Mouse (Mus musculus) liver, adult 2 months (tissue): ENCODE data around the gene Casp9.

Source experiments
- CTCF ChIP-seq: fragments of 200-500 bp; IDR thresholded peaks from 2 replicates; pipeline ENCODE4 v1.5.1; 2011; ENCODE audit warnings: low read depth, low read length, control low read depth
- POLR2A ChIP-seq: fragments of 200-500 bp; IDR thresholded peaks from 2 replicates; pipeline ENCODE4 v1.6.1; 2011; ENCODE audit warnings: low read length, control low read depth; ENCODE audit not compliant: insufficient read depth; ENCODE audit errors: extremely low read depth

- TF ChIP-seq CTCF (no peak), POLR2A (no peak)
Measured at GRCm38 (mm10) chr4:141860246-141860841, 66.9 kb downstream of the Casp9 start.
